Mouse (Mus musculus) CH12.LX (cell line): Measurements from ENCODE around the gene Daam1.

Experiments used
- EP300 ChIP-seq: IDR thresholded peaks from 2 replicates; pipeline ENCODE4 v1.6.1; 2011; ENCODE audit warnings: low read length, improper control_type of control experiment
- GABPA ChIP-seq: IDR thresholded peaks from 2 replicates; pipeline ENCODE4 v1.6.1; 2012; ENCODE audit warnings: low read depth, low read length, improper control_type of control experiment, inconsistent platforms; ENCODE audit not compliant: insufficient replicate concordance
- POLR2A ChIP-seq: IDR thresholded peaks from 2 replicates; pipeline ENCODE4 v1.6.1; 2011; ENCODE audit warnings: low read depth, mild to moderate bottlenecking, improper control_type of control experiment, low read length

- TF ChIP-seq EP300, result no peak
- no peak for TF ChIP-seq POLR2A
- no peak for TF ChIP-seq GABPA
These were observed 103.2 kb downstream of the Daam1 start for GRCm38 (mm10) chr12:71933989-71934645.
